Mouse (Mus musculus): ENCODE results near the gene Stk19.
"Not testable (repeated sequence)": the region's sequence is repeated elsewhere in the genome, so short reads cannot be mapped to it uniquely, and the experiment has no call there.

GRCm38 (mm10) chr17:34830776-34831175, 6.0 kb downstream of the Stk19 start:
- TF ChIP-seq CTCF (IDR thresholded peaks at IDR 0.05; ENCODE audit: low read depth, low read length); POLR2A (IDR thresholded peaks at IDR 0.05; ENCODE audit: extremely low read depth, insufficient read depth, low read length): not testable (repeated sequence)

Measured in liver, adult 2 months (tissue).